Mouse (Mus musculus) limb, embryonic 14.5 days (tissue): Measurements from ENCODE around the gene Dffa. TPM values are rescaled to one million over a fixed set of nuclear protein-coding genes. Genes with fewer than 3 reads are reported as not detected.
A peak's percentile ranks its signal among the peaks of the same experiment; 100 is the strongest.
"Not testable (repeated sequence)": the region's sequence is repeated elsewhere in the genome, so short reads cannot be mapped to it uniquely, and the experiment has no call there.

ENCODE experiments used
- ATAC-seq: fragments of 200-750 bp; cut with Nextera tagmentation; 2 replicates; pipeline ENCODE4 v1.8.0; 2017; ENCODE audit warnings: low read depth, moderate number of reproducible peaks, moderate TSS enrichment; ENCODE audit not compliant: low FRiP score
- DNase-seq: peaks from one replicate; pipeline ENCODE4 v3.0.0-alpha.2; 2015; ENCODE audit warnings: low spot score
- H3K27ac ChIP-seq: fragments of 300-500 bp; sonication (generic); replicated peaks from 2 replicates; pipeline ENCODE4 v1.5.1; 2014; ENCODE audit warnings: low read depth, mild to moderate bottlenecking, low read length, moderate library complexity, mixed read lengths
- H3K27me3 ChIP-seq: fragments of 300-500 bp; sonication (generic); 2 replicates; pipeline ENCODE4 v1.6.1; 2014; ENCODE audit warnings: low read length, mixed read lengths; ENCODE audit not compliant: control insufficient read depth, insufficient read depth
- H3K36me3 ChIP-seq: fragments of 300-500 bp; sonication (generic); 2 replicates; pipeline ENCODE4 v1.6.1; 2014; ENCODE audit warnings: mild to moderate bottlenecking, low read length, moderate library complexity, mixed read lengths; ENCODE audit not compliant: control insufficient read depth, insufficient read depth
- H3K4me1 ChIP-seq: fragments of 300-500 bp; sonication (generic); 2 replicates; pipeline ENCODE4 v1.6.1; 2014; ENCODE audit warnings: antibody characterized with exemption, low read length, mixed read lengths; ENCODE audit not compliant: control insufficient read depth, insufficient read depth
- H3K4me2 ChIP-seq: fragments of 300-500 bp; sonication (generic); replicated peaks from 2 replicates; pipeline ENCODE4 v1.6.1; 2014; ENCODE audit warnings: low read depth, mild to moderate bottlenecking, low read length, moderate library complexity; ENCODE audit not compliant: severe bottlenecking
- H3K4me3 ChIP-seq: fragments of 300-500 bp; sonication (generic); replicated peaks from 2 replicates; pipeline ENCODE4 v1.5.1; 2014; ENCODE audit warnings: low read length
- H3K9ac ChIP-seq: fragments of 300-500 bp; sonication (generic); 2 replicates; pipeline ENCODE4 v1.6.1; 2014; ENCODE audit warnings: mild to moderate bottlenecking, low read depth, low read length, moderate library complexity; ENCODE audit not compliant: severe bottlenecking
- H3K9me3 ChIP-seq: fragments of 300-500 bp; sonication (generic); 2 replicates; pipeline ENCODE4 v1.6.1; 2016; ENCODE audit warnings: low read length; ENCODE audit not compliant: control insufficient read depth
- POLR2A ChIP-seq: fragments of 200-500 bp; IDR thresholded peaks from 2 replicates; pipeline ENCODE4 v1.8.0; 2012; ENCODE audit warnings: inconsistent platforms, mild to moderate bottlenecking, moderate library complexity, borderline replicate concordance; ENCODE audit not compliant: insufficient read depth, insufficient read length; ENCODE audit errors: extremely low read depth
- WGBS: fragments of 180-500 bp; shearing (Covaris S2); extraction: QIAGEN DNeasy Blood & Tissue Kit; methylation state at CpG from one replicate; pipeline ENCODE4 v1.1.7; 2014; 5-methylcytosine and 5-hydroxymethylcytosine counted together
- polyA plus RNA-seq, 2 experiments: library from polyadenylated mRNA; depleted of rRNA in 1 of 2; stranded (reverse) in 1 of 2; unstranded in 1 of 2; fragments of >200 nt; fragmentation: Nextera tagmentation in 1 of 2; extraction: Ambion mirVana in 1 of 2; gene quantifications; 2 replicates each; pipeline versions ENCODE4 v1.2.1 to v1.2.3; 2012 to 2014

The Dffa gene
- polyA plus RNA-seq, 2 experiments: 27.6 to 31.9 TPM

DNA sequence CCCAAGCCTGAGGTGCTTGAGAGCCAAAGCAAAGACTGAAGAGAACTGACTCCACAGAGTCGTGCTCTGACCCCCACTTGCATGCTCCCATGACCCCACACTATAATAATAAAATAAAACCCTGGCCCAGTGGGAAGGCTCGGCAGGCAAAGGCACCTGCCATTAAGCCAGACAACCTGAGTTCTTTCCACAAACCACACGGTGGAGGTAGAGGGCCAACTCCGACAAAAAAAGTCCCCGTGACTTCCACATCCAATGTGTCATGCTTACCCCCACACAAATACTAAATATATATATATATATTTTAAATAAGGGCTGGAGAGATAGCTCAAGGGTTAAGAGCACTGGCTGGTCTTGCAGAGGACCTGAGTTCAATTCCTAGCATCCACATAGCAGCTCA, 60.2 kb downstream of the Dffa start:
- no peak overlapping the region for H3K4me3 ChIP-seq
- WGBS: 58% methylated on average over 5 of the region's 5 CpGs
- no peak for ATAC-seq
- H3K9me3 ChIP-seq: no peaks in the 10 kb centered on the region
- H3K4me1 ChIP-seq: peaks cover 5% of the 10 kb centered on the region; the same call in 1 of the 2 replicates
- no peak for TF ChIP-seq POLR2A
- no peaks in the 10 kb centered on the region for H3K27me3 ChIP-seq
- DNase-seq: no peak
- H3K36me3 ChIP-seq: peaks cover 46% of the 10 kb centered on the region
- H3K4me2 ChIP-seq: no peak overlapping the region
- no peak overlapping the region for H3K27ac ChIP-seq
- H3K9ac ChIP-seq: no peak overlapping the region

DNA sequence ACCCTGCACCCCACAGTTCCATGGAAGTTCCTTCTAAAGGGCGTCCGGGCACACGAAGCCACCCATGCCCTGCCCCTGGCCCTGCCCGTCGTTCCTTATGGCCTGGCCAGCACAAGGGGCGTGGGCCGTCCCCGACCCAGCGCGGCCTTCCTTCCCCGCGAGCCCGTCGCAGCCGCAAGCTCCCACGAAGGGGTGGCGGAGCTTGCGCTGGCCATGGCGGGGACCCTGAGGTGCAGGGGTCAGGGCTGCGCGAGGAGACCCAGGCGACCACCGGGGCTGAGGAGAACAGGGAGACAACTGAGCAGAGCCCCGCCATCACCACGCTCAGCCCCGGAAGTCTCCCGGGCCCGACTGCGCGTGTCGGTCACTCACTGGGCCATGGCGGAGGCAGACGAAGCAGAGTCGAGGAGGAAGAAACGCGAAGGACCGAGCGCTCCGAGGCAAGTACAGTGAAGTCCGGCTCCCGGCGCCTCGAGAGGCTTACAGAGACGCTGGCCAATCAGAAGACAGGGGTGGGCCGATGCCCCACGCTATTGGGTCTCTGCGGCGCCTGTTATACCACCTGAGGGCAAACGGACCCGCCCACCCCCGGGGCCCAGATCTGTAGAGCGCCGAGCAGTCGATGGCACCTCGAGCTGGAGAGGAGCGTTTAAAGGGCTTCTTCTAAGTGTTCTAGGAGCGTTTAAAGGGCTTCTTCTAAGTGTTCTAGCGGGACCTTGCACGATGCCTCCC, 62.4 kb downstream of the Dffa start, which contains the start of gene Pgd:
TSS of gene Pgd (minus strand) at position 557 of the 732 bp plus-strand sequence.
- DNase-seq (peak; percentile 98), ATAC-seq (peak; percentile 99)
- Histone ChIP-seq H3K4me3 (peak within 1 kb of the TSS; percentile 75), H3K9me3 (no peaks in the 10 kb centered on the region), H3K4me1 (peaks cover 5% of the 10 kb centered on the region; the same call in 1 of the 2 replicates), H3K9ac (peak within 1 kb of the TSS; percentile 81), H3K27me3 (no peaks in the 10 kb centered on the region), H3K4me2 (peak within 1 kb of the TSS; percentile 81), H3K36me3 (peaks cover 23% of the 10 kb centered on the region), H3K27ac (peak within 1 kb of the TSS; percentile 77)
- WGBS: 4% methylated on average over 41 of the region's 59 CpGs
- peak; percentile 59; the same call in 1 of the 2 replicates for TF ChIP-seq POLR2A

DNA sequence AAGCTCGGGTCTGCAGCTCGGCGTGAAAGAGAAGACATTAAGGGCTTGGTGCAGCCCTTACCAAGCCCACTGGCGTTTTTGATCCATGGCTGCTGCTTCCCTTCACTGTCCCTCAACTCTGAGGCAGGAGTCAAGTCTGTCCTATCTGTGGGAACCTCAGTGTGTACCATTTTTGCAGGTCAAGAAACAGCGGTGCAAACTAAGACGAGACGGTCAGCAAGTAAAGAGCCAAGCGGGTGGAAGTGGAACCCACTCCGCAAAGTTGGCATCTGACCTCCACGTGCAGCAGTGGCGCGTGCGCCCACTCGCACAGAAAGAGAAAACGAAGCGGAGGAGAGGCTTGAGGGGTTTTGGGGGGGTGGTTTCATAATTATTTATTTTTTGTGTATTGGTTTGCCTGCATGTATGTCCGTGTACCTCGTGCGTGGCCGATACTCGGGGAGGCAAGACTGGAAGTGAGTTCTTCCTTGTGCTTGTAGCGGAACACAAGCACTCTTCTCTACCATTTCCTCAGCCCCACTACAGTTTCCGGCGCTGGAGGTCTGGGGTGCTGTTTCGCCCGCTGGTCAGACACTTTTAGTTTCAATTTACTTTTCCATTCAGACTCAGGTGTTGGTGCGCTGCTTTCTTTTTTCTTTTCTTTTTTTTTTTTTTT, 63.1 kb downstream of the Dffa start:
- Histone ChIP-seq H3K4me1 (peaks cover 5% of the 10 kb centered on the region; the same call in 1 of the 2 replicates), H3K9me3 (no peaks in the 10 kb centered on the region), H3K4me3 (peak overlapping the region; percentile 75), H3K27ac (peak overlapping the region; percentile 77), H3K4me2 (peak overlapping the region; percentile 66), H3K36me3 (peaks cover 18% of the 10 kb centered on the region), H3K27me3 (no peaks in the 10 kb centered on the region), H3K9ac (peak overlapping the region; percentile 81)
- WGBS: under 1% methylated on average over 27 of the region's 27 CpGs
- no peak for DNase-seq
- peak; percentile 62 for ATAC-seq
- no peak for TF ChIP-seq POLR2A

DNA sequence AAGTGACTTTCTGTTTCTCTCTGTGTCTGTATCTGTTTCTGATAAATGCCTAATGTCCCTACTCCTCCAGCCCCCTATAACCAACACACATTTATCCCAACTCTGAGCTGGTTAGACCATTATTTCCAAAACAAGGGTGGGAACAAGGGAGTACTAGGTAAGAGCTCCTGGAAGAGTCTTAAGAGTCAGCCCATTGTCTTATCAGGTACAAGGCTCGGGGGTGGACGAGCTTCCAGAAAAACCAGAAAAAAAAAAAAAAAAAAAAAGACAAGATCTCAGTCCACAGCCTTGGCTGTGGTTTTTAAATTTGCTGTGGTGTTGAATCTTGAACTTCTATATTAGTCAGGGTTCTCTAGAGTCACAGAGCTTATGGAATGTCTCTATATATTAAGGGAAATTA, 64.1 kb downstream of the Dffa start:
- no peak overlapping the region for H3K27ac ChIP-seq
- H3K9ac ChIP-seq: no peak overlapping the region
- WGBS: 77% methylated on average over 2 of the region's 2 CpGs
- no peak for TF ChIP-seq POLR2A
- peaks cover 10% of the 10 kb centered on the region for H3K4me1 ChIP-seq
- no peak overlapping the region for H3K4me2 ChIP-seq
- DNase-seq (no peak), ATAC-seq (no peak)
- peaks cover 11% of the 10 kb centered on the region for H3K36me3 ChIP-seq
- no peak overlapping the region for H3K4me3 ChIP-seq
- H3K27me3 ChIP-seq: no peaks in the 10 kb centered on the region
- H3K9me3 ChIP-seq: no peaks in the 10 kb centered on the region

DNA sequence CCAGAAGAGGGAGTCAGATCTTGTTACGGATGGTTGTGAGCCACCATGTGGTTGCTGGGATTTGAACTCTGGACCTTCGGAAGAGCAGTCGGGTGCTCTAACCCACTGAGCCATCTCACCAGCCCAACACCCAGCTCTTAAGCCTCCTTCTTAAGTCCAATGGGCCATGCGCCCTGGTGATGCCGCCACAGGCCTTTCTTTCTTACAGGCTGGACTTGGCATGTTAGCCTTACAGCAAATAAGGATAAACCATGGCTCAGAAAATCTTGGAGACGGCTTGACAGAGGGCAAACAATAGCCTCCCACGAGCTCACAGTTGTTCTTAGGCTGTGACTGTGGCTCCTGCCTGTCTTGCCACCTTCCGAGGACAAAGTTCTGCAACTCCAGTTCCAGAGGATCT, 66.0 kb downstream of the Dffa start:
- H3K4me2 ChIP-seq, H3K9ac ChIP-seq, H3K27ac ChIP-seq, H3K4me3 ChIP-seq, ATAC-seq, H3K27me3 ChIP-seq, H3K36me3 ChIP-seq, DNase-seq, H3K9me3 ChIP-seq: not testable (repeated sequence)
- peaks cover 12% of the 10 kb centered on the region for H3K4me1 ChIP-seq
- WGBS: 84% methylated on average over 7 of the region's 8 CpGs

Other genes with a start within 250 kb of the Dffa start
- gene Pex14, start 4.3 kb upstream of the Dffa start, polyA plus RNA-seq (2012; rRNA removed): 32.3 and 34.4 TPM in 2 replicates
- gene Pex14, start 4.3 kb upstream of the Dffa start, polyA plus RNA-seq (2014; fragmentation: Nextera tagmentation; extraction: Ambion mirVana): 37.3 and 39.7 TPM in 2 replicates
- gene Cort, start 22.6 kb downstream of the Dffa start, polyA plus RNA-seq (2012; rRNA removed): 0.23 and 0.26 TPM in 2 replicates
- 0.32 and 0.59 TPM in 2 replicates for gene Cort, start 22.6 kb downstream of the Dffa start, polyA plus RNA-seq (2014; fragmentation: Nextera tagmentation; extraction: Ambion mirVana)
- gene Cenps, start 33.5 kb downstream of the Dffa start, polyA plus RNA-seq (2012; rRNA removed): 17.2 and 23.0 TPM in 2 replicates
- 27.2 and 29.3 TPM in 2 replicates for gene Cenps, start 33.5 kb downstream of the Dffa start, polyA plus RNA-seq (2014; fragmentation: Nextera tagmentation; extraction: Ambion mirVana)
- 99.0 and 109 TPM in 2 replicates for gene Pgd, start 62.6 kb downstream of the Dffa start, polyA plus RNA-seq (2012; rRNA removed)
- gene Pgd, start 62.6 kb downstream of the Dffa start, polyA plus RNA-seq (2014; fragmentation: Nextera tagmentation; extraction: Ambion mirVana): 41.2 and 41.9 TPM in 2 replicates
- 35.0 and 41.6 TPM in 2 replicates for gene Kif1b, start 203.5 kb downstream of the Dffa start, polyA plus RNA-seq (2012; rRNA removed)
- 47.6 and 50.3 TPM in 2 replicates for gene Kif1b, start 203.5 kb downstream of the Dffa start, polyA plus RNA-seq (2014; fragmentation: Nextera tagmentation; extraction: Ambion mirVana)